Mouse (Mus musculus): ENCODE results near the gene Scnn1a.
"Not testable (repeated sequence)": the region's sequence is repeated elsewhere in the genome, so short reads cannot be mapped to it uniquely, and the experiment has no call there.

Scnn1a gene

DNA sequence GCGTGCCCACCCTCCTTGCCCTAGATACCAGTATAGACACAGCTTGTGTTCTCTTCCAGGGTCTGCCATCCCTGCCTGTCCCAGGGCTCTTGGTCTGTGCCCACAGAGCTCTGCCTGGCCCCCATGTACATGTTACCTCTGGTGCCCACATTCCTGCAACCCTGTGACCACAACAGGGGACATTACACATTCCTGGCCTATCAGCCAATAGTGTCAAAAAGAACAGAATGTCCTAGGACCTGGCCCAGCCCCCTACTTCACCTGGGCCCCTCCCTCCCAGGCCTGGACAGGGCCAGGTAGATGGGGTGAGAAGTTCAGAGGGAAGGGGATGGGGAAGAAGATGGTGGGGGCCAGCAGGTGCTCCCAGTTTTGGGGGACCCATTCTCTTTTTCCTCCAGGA lies at the start of gene Scnn1a:
TSS of gene Scnn1a (plus strand) at position 337 of the 400 bp plus-strand sequence.
- DNase-seq (ENCODE audit: low spot score in 2 of 2) = no peak

DNA sequence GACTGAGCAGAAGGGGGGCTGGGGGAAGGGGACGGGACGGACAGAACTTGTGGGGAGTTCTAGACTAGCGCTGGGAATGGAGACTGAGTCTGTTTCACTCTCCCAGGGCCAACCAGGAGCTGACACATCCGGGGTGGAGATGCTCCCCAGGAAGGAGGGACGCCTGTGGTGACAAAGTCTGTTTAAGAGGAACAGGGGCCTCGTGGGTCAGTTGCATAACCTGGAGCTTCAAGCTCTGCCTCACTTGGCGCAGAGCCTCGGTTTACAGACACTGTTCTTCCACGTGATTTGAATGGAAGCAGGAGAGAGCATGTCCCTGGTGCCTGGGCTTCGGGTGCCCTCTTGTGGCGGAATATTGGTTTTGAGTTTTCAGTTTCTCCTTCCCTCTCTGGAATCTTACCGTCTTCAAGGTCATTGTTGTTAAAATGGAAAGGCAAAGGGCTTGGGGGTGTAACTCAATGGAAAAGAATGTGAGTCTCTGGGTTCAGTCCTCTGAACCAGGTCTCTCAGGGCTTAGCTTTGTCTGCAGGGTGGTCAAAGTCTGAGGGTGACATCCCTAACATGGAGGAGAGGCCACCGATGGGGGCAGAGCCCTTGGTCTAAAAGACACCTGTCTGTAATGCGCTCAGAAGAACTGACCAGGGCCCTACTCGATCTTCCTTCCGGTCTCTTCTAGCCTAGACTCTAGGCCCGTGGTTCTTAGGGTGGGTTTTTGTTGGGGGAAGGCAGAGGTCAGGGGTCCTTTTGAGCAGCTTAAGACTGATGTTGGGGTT lies 48.8 kb upstream of the Scnn1a start:
- peak; percentile 77 to 89 for DNase-seq (ENCODE audit: low spot score in 2 of 2)

DNA sequence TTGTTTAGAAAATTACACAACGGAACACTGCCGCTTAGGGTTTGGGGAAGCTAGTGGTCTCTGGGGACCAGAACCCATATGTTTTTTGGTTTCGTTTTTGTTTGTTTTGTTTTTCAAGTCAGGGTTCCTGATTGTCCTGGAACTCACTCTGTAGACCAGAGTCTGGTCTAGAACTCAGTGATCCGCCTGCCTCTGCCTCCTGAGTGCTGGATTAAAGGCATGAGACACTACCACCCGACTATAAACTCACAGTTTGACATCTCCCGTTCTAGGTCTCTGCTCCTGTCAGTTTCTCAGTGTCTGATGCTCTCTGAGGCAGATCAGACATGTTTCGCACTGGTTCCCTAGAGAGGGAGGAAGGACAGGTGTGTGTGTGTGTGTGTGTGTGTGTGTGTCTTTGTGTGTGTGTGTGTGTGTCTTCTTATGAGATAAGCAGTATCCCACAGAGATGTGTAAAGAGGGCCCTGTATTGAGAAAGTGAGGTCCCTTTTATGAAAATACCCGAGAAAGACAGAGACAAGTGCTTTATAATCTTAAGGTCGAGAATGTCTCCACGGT lies 48.2 kb upstream of the Scnn1a start:
- DNase-seq (ENCODE audit: low spot score in 2 of 2) = no peak

DNA sequence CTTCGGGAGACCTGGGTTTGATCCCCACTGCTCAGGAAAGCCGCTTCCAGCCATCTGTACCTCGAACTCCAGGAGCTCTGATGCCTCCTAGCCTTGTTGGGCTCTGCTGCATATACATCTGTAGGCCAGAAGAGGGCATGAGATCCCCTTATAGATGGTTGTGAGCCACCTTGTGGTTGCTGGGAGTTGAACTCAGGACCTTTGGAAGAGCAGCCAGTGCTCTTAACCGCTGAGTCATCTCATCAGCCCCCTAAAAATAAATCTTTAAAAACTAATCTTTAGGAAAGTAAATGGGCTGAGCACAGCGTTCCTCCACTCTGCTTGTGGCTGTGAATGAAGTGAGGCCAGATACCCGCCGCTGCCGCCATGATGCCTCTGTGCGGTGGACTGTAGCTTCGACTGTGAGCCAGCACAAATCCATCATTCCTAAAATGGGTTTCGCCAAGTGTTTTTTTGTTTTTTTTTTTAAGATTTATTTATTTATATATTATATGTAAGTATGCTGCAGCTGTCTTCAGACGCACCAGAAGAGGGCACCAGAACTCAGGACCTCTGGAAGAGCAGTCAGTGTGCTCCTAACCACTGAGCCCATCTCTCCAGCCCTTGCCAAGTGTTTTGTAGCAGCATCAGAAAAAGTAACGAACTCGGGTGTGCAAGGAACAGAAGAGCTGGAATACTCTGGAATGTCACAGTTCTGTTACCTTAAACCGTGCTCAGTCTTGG lies 45.5 kb upstream of the Scnn1a start:
- DNase-seq (ENCODE audit: low spot score in 2 of 2) = peak in 1 of 2 experiments; percentile 58

DNA sequence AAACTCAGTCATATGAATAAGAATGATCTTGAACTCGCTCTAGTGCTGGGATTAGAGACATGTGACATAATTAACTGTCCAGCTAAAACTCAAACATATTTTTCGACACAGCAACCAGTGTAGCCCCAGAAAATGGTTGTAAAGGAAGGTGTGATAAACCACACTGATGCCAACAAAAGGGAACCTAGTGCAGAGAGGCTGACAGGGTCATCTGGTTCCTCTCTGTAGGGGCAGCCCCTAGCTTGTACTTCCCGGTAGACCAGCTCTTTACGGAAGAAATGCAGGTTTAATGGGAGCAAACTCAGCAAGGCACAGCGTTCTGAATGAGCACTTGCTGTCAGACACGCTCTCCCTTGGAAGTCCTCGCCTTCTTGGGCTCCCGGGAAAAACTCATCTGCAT lies 40.7 kb upstream of the Scnn1a start:
- DNase-seq (ENCODE audit: low spot score in 2 of 2) = no peak

DNA sequence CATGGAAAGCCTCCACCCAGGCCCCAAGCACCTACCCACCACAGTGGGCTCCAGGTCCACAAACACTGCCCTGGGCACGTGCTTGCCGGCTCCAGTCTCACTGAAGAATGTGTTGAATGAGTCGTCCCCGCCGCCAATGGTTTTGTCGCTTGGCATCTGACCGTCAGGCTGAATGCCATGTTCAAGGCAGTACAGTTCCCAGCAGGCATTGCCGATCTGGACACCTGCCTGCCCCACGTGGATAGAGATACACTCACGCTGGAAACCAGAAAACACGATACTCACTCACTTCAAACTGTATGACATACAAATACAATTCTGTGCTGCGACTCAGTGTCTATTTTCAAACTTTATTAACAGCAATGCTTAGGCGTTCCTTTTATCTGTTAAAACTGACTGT lies 37.7 kb upstream of the Scnn1a start:
- DNase-seq (ENCODE audit: low spot score in 2 of 2) = not testable (repeated sequence)

DNA sequence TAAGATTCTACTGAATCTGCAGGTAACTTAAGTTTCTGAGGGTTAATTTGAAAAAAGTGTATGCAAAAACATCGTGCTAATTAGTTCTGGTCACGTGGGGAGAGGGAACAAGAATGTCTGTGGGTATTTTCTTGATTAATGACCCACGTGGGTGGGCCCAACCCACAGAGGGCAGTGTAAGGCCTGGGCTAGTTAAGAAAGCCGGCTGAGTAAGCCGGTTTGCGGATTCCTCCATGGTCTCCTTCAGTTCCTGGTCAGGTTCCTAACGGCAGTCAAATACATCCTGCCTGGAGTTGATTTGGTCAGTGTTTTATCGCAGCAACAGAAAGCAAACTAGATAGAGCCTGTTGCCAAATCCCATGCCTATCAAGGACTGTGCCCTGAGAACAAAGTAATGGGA lies 36.2 kb upstream of the Scnn1a start:
- no peak for DNase-seq (ENCODE audit: low spot score in 2 of 2)

DNA sequence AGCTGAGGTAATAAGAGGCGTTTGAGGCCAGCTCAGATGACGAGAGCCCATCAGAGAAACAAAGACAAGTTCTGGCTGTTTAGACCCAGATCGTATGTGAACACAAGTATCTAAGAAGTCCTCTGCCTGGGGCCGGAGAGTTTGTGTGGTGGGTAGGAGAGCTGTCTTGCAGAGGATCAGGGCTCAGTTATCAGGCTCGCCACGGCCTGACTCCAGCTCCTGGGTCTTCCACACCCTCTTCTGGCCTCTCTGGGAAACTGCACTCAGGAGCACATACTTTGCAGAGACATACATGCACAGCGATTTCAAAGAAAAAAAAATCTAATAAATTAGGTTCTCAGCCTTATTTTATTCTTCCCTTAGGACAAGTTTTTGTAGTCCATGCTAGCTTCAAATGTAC lies 35.7 kb upstream of the Scnn1a start:
- DNase-seq (ENCODE audit: low spot score in 2 of 2) = no peak

DNA sequence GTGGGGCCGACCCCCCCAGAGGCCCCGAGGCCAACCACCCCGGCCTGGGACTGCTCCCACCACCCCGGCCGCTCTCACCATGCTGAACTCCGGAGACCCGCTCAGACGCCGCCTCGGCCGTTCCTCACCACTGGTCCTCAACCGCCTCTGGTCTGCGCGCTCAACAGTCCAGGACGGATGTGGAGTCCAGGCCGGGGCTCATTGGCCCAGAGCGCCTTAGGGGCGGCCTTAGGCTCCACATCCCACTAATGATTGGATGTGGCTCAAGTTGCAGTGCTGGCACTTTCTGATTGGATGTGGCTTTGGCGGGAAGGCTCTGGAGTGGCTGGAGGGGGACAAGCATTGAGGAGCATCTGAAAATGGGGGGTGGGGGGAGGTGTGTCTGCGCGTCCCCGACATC lies 34.6 kb upstream of the Scnn1a start, which contains the start of gene Tuba3a:
TSS of gene Tuba3a (minus strand) at position 153 of the 400 bp plus-strand sequence.
- DNase-seq (ENCODE audit: low spot score in 2 of 2) = no peak

DNA sequence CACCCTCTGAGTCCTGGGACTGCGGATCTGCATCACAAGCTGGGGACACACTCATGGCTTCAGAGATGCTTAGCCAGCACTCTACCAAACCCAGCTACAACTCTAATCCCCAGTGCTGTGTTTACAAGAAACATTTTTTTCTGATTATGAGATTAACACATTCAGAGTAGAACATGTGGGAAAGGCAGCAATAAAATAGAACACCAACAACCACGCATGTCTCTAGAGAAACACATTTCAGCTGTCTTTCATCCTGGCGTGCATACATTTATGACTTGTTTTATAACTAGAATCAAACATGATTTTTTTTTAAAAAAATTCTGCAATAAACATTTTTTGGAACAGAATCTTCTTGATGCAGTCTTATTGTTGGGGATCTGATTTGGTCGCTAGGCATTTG lies 33.5 kb upstream of the Scnn1a start:
- DNase-seq (ENCODE audit: low spot score in 2 of 2) = no peak

DNA sequence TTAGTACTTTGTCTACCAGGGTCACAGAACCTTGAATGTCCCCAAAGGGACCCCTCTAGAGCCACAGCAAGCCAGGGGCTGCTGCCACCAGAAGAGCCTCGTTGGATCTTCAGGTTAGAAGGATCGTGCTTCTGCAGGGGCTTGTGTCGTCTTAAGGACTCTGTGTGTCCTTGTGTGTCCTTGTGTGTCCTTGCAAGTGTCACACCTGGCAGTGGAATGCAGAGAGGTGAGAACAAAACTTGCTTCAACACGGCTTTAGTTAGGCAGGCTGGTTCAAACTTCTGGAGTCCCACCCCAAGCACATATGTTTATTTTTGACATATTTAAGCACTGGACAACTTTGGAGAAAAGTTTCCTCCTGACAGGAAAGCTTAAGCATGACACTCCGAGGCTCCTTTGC lies 31.7 kb upstream of the Scnn1a start:
- DNase-seq (ENCODE audit: low spot score in 2 of 2) = no peak

- DNase-seq (ENCODE audit: low spot score in 2 of 2) = no peak
Measured at GRCm38 (mm10) chr6:125291329-125291728, 29.1 kb upstream of the Scnn1a start.

- no peak for DNase-seq (ENCODE audit: low spot score in 2 of 2)
Measured at GRCm38 (mm10) chr6:125292256-125292655, 28.2 kb upstream of the Scnn1a start.

DNA sequence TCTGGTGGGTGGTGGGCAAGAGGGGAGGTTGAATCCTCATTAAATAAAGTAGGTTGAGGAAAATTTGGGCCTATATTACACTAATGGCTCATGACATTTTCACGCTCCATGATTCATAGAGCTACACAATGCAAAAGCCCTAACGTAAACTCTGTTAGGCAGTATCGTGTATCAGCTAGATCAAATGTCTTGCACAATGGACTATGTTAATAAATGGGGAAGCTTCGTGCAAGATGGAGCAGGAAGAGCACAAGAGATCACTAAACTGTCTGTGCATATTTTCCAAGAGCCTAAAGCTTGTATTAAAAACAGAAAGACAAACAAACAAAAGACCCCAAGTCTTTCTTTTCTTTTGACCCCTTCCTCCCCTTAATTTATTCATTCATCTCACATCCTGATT lies 26.4 kb upstream of the Scnn1a start:
- no peak for DNase-seq (ENCODE audit: low spot score in 2 of 2)

DNA sequence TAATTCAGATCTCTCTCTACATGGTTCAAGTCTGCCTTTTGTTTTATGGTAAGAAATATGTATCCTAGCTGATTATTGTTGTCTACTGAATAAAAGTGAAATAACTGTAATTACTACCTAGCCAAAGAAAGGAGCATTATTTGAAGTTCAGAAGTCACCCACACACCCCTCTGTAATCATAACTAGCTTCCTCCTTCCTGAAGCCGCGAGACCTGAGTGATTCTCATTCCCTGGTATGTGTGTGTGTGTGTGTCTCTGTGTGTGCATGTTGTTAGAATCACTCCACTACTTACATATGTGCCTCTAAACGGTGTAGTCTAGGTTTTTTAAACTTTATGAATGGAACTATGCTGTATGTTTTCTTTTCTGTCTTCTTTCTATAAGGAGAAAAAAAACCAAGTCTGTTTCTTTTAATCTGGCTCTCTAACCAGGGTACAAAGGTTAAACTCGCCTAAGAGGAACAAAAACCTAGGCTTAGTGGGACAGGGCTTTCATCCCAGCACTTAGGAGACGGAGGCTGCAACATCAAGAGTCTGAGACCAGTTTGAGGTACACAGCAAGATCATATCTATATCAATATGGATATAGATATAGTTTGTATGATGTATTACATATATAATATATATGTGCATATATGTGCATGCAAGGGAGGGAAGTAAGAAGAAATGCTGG lies 23.2 kb upstream of the Scnn1a start:
- no peak for DNase-seq (ENCODE audit: low spot score in 2 of 2)

DNA sequence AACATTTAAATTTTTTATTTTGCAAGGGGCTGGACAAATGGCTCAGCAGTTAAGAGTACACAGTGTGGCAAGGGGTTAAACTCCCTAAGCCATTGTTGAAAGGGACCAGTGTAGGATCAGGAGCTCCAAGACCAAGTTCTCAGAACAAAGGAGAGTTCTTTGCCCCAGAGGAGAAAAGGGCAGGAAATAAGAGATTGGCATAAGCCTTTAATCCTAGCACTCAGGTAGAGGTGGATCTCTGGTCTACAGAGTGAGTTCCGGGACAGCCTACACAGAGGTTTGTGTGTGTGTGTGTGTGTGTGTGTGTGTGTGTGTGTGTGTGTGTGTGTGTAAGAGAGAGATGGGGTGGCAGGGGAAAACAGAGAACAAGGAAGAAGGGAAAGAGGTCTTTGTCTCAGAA lies 19.5 kb upstream of the Scnn1a start:
- DNase-seq (ENCODE audit: low spot score in 2 of 2) = no peak

- peak; percentile 20 to 37 for DNase-seq (ENCODE audit: low spot score in 2 of 2)
Measured at GRCm38 (mm10) chr6:125302231-125302982, 18.1 kb upstream of the Scnn1a start.

DNA sequence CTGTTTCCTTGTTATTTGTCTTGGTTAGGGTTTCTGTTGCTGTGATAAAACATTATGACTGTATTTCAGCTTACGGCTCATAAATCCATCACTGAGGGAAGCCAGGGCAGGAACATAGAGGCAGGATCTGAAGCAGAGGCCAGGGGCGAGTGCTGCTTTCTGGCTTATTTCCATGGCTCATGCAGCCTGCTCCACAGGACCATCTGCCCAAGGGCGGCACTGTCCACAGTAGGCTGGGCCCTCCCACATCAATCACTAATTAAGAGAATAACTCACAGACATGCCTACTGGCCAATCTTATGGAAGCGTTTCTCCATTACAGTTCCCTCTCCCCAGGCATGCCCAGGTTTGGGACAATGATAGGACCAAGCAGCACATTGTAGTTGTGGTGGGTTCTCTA lies 17.2 kb upstream of the Scnn1a start:
- no peak for DNase-seq (ENCODE audit: low spot score in 2 of 2)

DNA sequence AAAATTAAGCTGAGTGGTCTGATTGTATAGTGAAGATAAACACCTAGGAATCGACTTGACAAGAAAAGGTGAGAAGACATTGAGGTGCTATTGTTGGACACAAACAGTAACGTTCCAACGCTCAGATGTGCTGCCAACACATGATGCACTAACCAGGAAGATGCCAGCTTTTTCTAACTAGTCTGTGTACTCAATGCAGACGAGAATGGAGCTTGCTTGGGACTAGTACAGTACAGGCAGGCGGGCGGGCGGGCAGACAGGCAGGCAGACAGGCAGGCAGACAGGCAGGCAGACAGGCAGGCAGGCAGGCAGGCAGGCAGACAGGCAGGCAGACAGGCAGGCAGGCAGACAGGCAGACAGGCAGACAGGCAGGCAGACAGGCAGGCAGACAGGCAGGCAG lies 16.1 kb upstream of the Scnn1a start:
- DNase-seq (ENCODE audit: low spot score in 2 of 2) = not testable (repeated sequence)

- DNase-seq (ENCODE audit: low spot score in 2 of 2) = no peak
Measured at GRCm38 (mm10) chr6:125305465-125305864, 15.0 kb upstream of the Scnn1a start.

GRCm38 (mm10) chr6:125307091-125307490 lies 13.4 kb upstream of the Scnn1a start:
- DNase-seq (ENCODE audit: low spot score in 2 of 2) = no peak

DNA sequence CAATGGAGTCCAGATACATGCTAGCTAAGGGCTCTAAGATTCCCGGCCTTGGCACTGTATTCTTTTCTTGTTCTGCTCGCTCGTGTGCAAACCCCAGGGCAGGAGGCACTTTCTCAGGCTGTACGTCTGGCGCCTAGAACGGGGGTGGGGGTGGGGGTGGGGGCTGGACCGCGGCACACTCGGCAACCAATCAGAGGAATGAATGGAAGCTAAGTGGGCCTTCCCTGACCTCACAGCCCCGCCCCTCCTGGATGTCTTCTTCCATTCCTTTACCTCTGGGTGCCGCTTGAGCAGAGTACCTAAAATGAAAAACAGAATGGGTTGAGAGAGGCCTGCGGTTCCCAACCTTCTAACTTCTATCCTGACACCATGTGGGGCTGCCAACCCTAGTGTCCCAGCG lies 11.5 kb upstream of the Scnn1a start:
- DNase-seq (ENCODE audit: low spot score in 2 of 2) = no peak

Data from thymus, postnatal 10 days (tissue).